Mouse (Mus musculus) testis, adult 2 months (tissue): ENCODE measurements around the gene Ethe1.

ENCODE experiments used
- CTCF ChIP-seq: fragments of 200-500 bp; IDR thresholded peaks from 2 replicates; pipeline ENCODE4 v1.5.1; 2012; ENCODE audit warnings: low read depth, mild to moderate bottlenecking, inconsistent platforms, low read length, moderate library complexity; ENCODE audit not compliant: control insufficient read depth, insufficient read depth, insufficient replicate concordance
- POLR2A ChIP-seq: fragments of 200-500 bp; IDR thresholded peaks from 2 replicates; pipeline ENCODE4 v1.6.1; 2012; ENCODE audit warnings: low read depth, mild to moderate bottlenecking, inconsistent platforms, low read length, moderate library complexity; ENCODE audit not compliant: control insufficient read depth

DNA sequence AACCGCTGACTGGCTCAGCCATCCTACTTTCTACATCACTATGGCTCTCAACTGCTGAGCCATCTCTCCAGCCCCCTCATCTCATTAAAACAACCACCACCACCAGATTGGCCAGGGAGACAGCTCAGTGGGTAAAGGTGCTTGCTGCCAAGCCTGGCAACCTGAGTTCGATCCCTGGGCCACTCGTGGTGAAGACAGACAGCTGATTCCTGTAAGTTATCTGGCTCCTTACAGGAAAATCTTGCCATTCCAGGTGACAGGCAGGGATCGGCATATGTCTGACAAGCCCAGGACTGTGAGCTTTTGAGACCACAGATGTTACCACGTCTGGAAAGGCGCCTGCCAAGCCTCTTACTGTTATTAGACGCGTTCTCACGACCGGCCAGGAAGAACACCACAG, 9.5 kb upstream of the Ethe1 start:
- no peak for TF ChIP-seq CTCF
- TF ChIP-seq POLR2A = no peak
